Mouse (Mus musculus): ENCODE results near the gene Gm20379. TPM values are rescaled to one million over a fixed set of nuclear protein-coding genes. Genes with fewer than 3 reads are reported as not detected.

The Gm20379 gene
- polyA plus RNA-seq, 1 experiment from 2014 or later = 1.0 TPM

- H3K9me3 ChIP-seq = no peaks in the 10 kb centered on the region
- H3K27me3 ChIP-seq = no peaks in the 10 kb centered on the region
- H3K4me1 ChIP-seq (replicated peaks) = no peaks in the 10 kb centered on the region
- no peak for ATAC-seq
- no peak overlapping the region for H3K4me2 ChIP-seq (replicated peaks)
- H3K9ac ChIP-seq (replicated peaks) = no peak overlapping the region
- no peak overlapping the region for H3K27ac ChIP-seq
- peaks cover 25% of the 10 kb centered on the region; the same call in 1 of the 2 replicates for H3K36me3 ChIP-seq
- 87% methylated on average over 4 of the region's 4 CpGs for WGBS
- H3K4me3 ChIP-seq (replicated peaks) = no peak overlapping the region
These were observed 4.0 kb upstream of the Gm20379 start for GRCm38 (mm10) chr13:92301754-92302153.

DNA sequence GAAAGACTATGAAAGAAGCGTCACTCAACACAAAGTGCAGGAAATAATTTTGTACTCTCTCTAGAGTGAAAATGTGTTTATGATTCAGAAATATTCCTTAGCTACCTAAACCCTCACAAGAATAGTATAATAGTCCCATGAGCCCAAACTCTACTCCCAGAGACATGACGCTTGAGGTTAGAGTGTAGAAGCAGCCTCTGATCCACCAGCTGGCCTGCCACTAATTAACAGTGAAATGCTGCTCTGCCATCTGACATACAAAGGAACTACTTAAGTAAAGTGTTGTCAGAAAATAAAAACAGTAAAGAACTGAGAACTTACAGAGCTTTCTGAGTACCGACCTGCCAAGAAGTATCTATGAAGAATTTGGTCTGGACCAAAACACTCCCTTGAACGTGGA is 3.3 kb upstream of the Gm20379 start:
- Histone ChIP-seq H3K9me3 (no peaks in the 10 kb centered on the region), H3K27ac (no peak overlapping the region), H3K4me1 (replicated peaks) (no peaks in the 10 kb centered on the region), H3K27me3 (no peaks in the 10 kb centered on the region), H3K36me3 (peaks cover 22% of the 10 kb centered on the region; the same call in 1 of the 2 replicates), H3K4me2 (replicated peaks) (no peak overlapping the region), H3K9ac (replicated peaks) (no peak overlapping the region), H3K4me3 (replicated peaks) (no peak overlapping the region)
- WGBS = 85% methylated on average over 4 of the region's 4 CpGs
- no peak for ATAC-seq

DNA sequence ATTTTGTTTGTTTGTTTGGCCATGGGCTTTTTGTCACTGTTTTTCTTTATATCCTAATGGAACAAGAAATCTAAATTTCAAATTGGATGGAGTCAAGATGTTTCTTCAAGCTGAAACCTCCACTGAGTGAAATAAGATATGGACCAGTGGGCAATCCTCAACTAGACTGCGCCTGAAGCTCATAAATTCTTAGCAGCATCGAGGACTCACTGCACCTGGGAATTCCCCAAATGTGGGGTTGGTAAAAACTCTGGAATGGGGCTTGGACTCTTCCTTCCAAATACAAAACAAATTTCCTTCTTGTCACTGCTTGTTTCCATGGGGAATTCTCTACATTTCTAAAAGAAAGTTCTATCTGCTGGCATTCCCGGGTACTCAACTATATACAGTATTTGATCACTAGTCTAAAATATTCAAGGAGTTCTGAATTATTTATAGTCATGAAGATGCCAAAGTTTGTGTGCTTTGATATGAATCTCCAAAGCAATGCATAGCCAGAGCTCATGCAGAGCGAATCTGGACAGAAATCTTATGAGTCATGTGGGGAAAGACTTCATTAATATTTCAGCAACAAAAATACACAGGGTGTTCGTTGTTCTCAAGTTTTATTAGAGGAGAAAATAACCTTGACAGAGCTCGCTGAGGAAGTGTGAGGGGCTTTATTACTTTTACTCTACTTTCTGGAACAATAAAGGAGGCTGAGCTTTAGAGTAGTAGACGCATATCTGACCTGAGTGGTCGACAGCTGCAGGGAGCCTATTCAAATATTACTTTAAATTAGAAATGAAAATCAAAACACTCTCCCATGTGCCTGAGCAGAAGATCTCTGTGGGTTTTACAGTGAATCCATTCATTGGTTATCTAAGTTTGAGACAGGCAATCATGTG is 2.5 kb upstream of the Gm20379 start:
- no peak overlapping the region for H3K27ac ChIP-seq
- H3K9me3 ChIP-seq = no peaks in the 10 kb centered on the region
- H3K27me3 ChIP-seq = no peaks in the 10 kb centered on the region
- no peak overlapping the region for H3K4me2 ChIP-seq (replicated peaks)
- H3K9ac ChIP-seq (replicated peaks) = no peak overlapping the region
- WGBS = 84% methylated on average over 8 of the region's 8 CpGs
- no peaks in the 10 kb centered on the region for H3K4me1 ChIP-seq (replicated peaks)
- H3K4me3 ChIP-seq (replicated peaks) = no peak overlapping the region
- no peak; the same call in 1 of the 2 replicates for ATAC-seq
- H3K36me3 ChIP-seq = peaks cover 27% of the 10 kb centered on the region

- no peak for ATAC-seq
These were observed 1.5 kb upstream of the Gm20379 start for GRCm38 (mm10) chr13:92304291-92304690.

GRCm38 (mm10) chr13:92314613-92315012 is 8.8 kb downstream of the Gm20379 start:
- WGBS = 91% methylated on average over 5 of the region's 5 CpGs
- H3K4me3 ChIP-seq (replicated peaks) = no peak overlapping the region
- no peaks in the 10 kb centered on the region for H3K9me3 ChIP-seq
- no peak overlapping the region for H3K27ac ChIP-seq
- no peak for ATAC-seq
- no peak overlapping the region for H3K9ac ChIP-seq (replicated peaks)
- no peaks in the 10 kb centered on the region for H3K4me1 ChIP-seq (replicated peaks)
- H3K27me3 ChIP-seq = no peaks in the 10 kb centered on the region
- H3K4me2 ChIP-seq (replicated peaks) = no peak overlapping the region
- H3K36me3 ChIP-seq = peaks cover 24% of the 10 kb centered on the region

More at GRCm38 (mm10) chr13:92304291-92304690, 1.5 kb upstream of the Gm20379 start:
- Histone ChIP-seq H3K4me3 (replicated peaks) (no peak overlapping the region), H3K4me1 (replicated peaks) (no peaks in the 10 kb centered on the region), H3K36me3 (peaks cover 27% of the 10 kb centered on the region), H3K9ac (replicated peaks) (no peak overlapping the region), H3K4me2 (replicated peaks) (no peak overlapping the region), H3K27me3 (no peaks in the 10 kb centered on the region), H3K27ac (no peak overlapping the region), H3K9me3 (no peaks in the 10 kb centered on the region)
- WGBS = 95% methylated on average over 5 of the region's 5 CpGs

- 92% methylated on average over 5 of the region's 5 CpGs for WGBS
- H3K4me1 ChIP-seq (replicated peaks) = no peaks in the 10 kb centered on the region
- ATAC-seq = no peak
- H3K4me2 ChIP-seq (replicated peaks) = no peak overlapping the region
- no peaks in the 10 kb centered on the region for H3K9me3 ChIP-seq
- no peaks in the 10 kb centered on the region for H3K27me3 ChIP-seq
- peaks cover 14% of the 10 kb centered on the region for H3K36me3 ChIP-seq
- no peak overlapping the region for H3K4me3 ChIP-seq (replicated peaks)
- H3K9ac ChIP-seq (replicated peaks) = no peak overlapping the region
- no peak overlapping the region for H3K27ac ChIP-seq
These were observed 15.0 kb downstream of the Gm20379 start for GRCm38 (mm10) chr13:92320770-92321169.

DNA sequence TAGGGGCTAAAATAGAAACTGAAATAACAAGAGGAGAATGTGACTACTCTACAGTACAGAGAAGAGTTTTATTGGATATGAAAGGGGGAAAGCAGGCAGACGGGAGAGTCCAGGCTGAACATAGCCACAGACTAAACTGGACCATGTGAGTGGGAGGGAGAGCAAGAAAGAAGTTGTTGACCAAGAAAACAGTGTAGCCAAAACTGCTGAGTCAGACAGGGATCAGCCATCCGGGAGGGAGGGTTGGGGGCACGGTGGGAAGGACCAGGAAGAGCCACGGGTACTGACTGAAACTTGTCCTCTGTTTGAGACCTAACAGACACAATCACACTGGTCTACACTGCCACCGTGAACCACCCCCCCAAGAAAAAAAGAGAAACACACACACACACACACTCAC is 20.2 kb downstream of the Gm20379 start:
- Histone ChIP-seq H3K27ac (no peak overlapping the region), H3K4me3 (replicated peaks) (no peak overlapping the region), H3K27me3 (no peaks in the 10 kb centered on the region), H3K4me1 (replicated peaks) (no peaks in the 10 kb centered on the region), H3K36me3 (peaks cover 10% of the 10 kb centered on the region), H3K4me2 (replicated peaks) (no peak overlapping the region), H3K9me3 (no peaks in the 10 kb centered on the region), H3K9ac (replicated peaks) (no peak overlapping the region)
- 78% methylated on average over 5 of the region's 5 CpGs for WGBS
- no peak for ATAC-seq

GRCm38 (mm10) chr13:92328000-92328399 is 22.2 kb downstream of the Gm20379 start:
- no peak for ATAC-seq
- Histone ChIP-seq H3K4me3 (replicated peaks) (no peak overlapping the region), H3K9me3 (no peaks in the 10 kb centered on the region), H3K9ac (replicated peaks) (no peak overlapping the region), H3K36me3 (peaks cover 9% of the 10 kb centered on the region; the same call in 1 of the 2 replicates), H3K4me2 (replicated peaks) (no peak overlapping the region), H3K27me3 (no peaks in the 10 kb centered on the region), H3K4me1 (replicated peaks) (no peaks in the 10 kb centered on the region), H3K27ac (no peak overlapping the region)
- WGBS = 95% methylated on average over 2 of the region's 2 CpGs

DNA sequence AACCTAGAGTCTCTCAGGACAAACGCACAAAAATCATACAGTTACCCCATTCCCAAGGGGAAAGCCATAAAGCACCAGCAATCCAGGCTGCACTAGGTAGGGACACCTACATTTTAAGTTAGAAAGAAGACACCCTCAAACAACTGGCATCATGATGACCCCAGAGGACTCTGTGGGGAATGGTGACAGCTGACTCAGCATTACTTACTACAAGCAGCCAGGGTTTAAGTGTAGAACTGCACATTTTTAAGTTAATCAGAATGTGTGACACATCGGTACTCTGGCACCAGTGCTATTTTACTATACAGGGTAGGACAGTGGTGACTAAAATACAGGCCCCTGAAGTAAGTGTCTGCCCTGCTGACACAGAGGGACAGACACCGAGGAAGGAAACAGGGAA is 24.8 kb downstream of the Gm20379 start:
- Histone ChIP-seq H3K4me3 (replicated peaks) (no peak overlapping the region), H3K27me3 (no peaks in the 10 kb centered on the region), H3K4me1 (replicated peaks) (no peaks in the 10 kb centered on the region), H3K4me2 (replicated peaks) (no peak overlapping the region), H3K36me3 (peaks cover 9% of the 10 kb centered on the region; the same call in 1 of the 2 replicates), H3K9ac (replicated peaks) (no peak overlapping the region), H3K27ac (no peak overlapping the region), H3K9me3 (no peaks in the 10 kb centered on the region)
- no peak for ATAC-seq
- WGBS = 93% methylated on average over 3 of the region's 3 CpGs

DNA sequence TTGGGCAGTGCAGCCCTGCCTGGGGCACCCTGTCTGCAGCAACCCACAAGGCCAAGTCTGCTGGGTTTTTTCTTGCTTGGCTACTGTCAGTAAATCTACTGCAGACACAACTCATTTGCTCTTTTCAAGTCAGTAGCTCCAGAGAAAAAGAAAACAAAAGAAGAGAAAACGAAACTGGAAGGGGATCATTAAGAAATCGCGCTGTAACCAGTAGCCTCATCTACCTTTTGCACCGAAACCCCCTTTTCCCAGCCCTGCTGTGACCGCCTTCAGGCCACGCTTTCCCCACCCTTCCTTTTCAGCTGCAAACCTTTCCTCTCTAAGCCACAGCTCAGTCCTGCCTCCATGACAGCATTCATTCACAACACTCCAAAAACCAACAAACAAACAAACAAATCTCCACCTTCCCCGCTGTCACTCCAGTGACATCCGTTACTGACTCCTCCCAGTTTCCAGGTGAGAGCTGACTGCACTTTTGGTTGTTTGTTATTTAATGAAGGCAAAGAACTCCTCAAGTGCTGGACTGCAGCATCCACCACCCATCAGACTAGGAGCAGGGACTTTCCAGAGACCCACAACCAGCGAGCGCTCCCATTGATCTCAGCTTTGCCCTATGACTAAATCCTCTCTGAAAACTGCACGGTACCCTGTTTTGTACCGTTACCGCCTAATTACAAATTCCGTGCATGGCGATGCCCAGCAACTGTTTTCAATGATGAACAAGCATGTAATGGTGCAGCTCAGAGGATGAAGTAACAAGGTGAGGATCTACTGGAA is 26.5 kb downstream of the Gm20379 start:
- no peak overlapping the region for H3K4me3 ChIP-seq (replicated peaks)
- peaks cover 9% of the 10 kb centered on the region for H3K36me3 ChIP-seq
- H3K9ac ChIP-seq (replicated peaks) = no peak overlapping the region
- H3K4me1 ChIP-seq (replicated peaks) = no peaks in the 10 kb centered on the region
- H3K4me2 ChIP-seq (replicated peaks) = no peak overlapping the region
- H3K27ac ChIP-seq = no peak overlapping the region
- WGBS = 86% methylated on average over 15 of the region's 15 CpGs
- H3K27me3 ChIP-seq = no peaks in the 10 kb centered on the region
- H3K9me3 ChIP-seq = no peaks in the 10 kb centered on the region
- no peak for ATAC-seq

DNA sequence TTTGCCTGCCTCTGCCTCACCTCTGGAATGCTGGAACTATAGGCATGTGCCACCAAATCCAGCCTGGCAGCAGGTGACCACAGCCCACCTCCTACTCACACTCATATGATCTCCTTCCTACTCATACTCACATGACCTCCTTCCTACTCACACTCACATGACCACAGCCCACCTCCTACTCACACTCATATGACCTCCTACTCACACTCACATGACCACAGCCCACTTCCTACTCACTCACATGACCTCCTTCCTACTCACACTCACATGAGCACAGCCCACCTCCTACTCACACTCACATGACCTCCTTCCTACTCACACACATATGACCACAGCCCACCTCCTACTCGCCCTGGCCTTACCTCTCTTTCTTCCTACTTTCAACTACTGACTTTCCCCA is 31.1 kb downstream of the Gm20379 start:
- Histone ChIP-seq H3K36me3 (peaks cover 8% of the 10 kb centered on the region), H3K9me3 (no peaks in the 10 kb centered on the region), H3K4me1 (replicated peaks) (no peaks in the 10 kb centered on the region), H3K9ac (replicated peaks) (no peak overlapping the region), H3K4me3 (replicated peaks) (no peak overlapping the region), H3K4me2 (replicated peaks) (no peak overlapping the region), H3K27me3 (no peaks in the 10 kb centered on the region), H3K27ac (no peak overlapping the region)
- ATAC-seq = 0 out of 2 replicates have a peak, but pooled peaks have one; percentile 24
- WGBS = 93% methylated on average over 1 of the region's 1 CpGs

DNA sequence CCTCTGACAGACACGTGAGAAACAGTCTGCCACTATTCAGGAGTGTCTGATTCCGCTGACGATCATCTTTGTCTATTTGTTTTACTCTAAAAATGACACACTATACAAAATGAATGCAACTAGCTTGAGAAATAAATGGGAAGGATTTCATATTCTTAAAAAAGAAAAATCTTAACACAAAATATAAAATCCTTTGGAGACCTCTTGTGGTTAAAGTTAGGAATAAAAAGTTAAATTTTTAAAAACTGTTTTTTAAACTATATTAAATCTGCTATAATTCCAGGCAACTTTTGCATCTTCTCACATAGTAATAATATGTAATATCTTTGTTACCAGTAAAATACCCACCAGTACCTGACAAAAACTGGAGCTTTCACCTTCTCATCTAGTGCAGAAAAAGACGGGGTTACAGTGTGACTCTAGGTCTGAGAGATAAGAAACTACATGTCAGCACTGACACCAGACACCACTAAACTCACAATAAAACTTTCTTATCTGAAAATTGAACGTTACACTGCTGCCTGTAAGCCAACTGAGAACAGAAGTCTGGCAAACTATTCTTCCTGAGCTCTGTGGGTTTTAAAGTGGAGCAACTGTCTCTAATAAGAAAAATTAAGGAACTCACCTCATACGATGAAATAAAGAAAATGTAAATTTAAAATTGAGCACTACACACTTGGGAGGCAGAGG is 32.1 kb downstream of the Gm20379 start:
- Histone ChIP-seq H3K4me1 (replicated peaks) (no peaks in the 10 kb centered on the region), H3K27me3 (no peaks in the 10 kb centered on the region), H3K36me3 (peaks cover 15% of the 10 kb centered on the region), H3K9me3 (no peaks in the 10 kb centered on the region), H3K4me2 (replicated peaks) (no peak overlapping the region), H3K4me3 (replicated peaks) (no peak overlapping the region), H3K27ac (no peak overlapping the region), H3K9ac (replicated peaks) (no peak overlapping the region)
- ATAC-seq = no peak
- 75% methylated on average over 6 of the region's 6 CpGs for WGBS

Measured in midbrain, embryonic 13.5 days (tissue).